Mouse (Mus musculus) heart, adult 2 months (tissue): Measurements from ENCODE around the gene Tmem129. TPM values are rescaled to one million over a fixed set of nuclear protein-coding genes. Genes with fewer than 3 reads are reported as not detected.

ENCODE experiments used
- DNase-seq, 2 experiments: peaks; one replicate each; pipeline ENCODE4 v3.0.0; 2021
- H3K27ac ChIP-seq: fragments of 200-600 bp; 2 replicates; pipeline ENCODE4 v1.8.1; 2022
- H3K27me3 ChIP-seq: fragments of 200-500 bp; 2 replicates; pipeline ENCODE4 v1.6.1; 2012; ENCODE audit warnings: mild to moderate bottlenecking, low read length, inconsistent platforms, mixed read lengths; ENCODE audit not compliant: control insufficient read depth, insufficient read depth
- H3K36me3 ChIP-seq: fragments of 200-500 bp; 2 replicates; pipeline ENCODE4 v1.6.1; 2012; ENCODE audit warnings: low read length, inconsistent platforms; ENCODE audit not compliant: control insufficient read depth, insufficient read depth
- H3K4me1 ChIP-seq: fragments of 200-500 bp; 2 replicates; pipeline ENCODE4 v1.6.1; 2011; ENCODE audit warnings: low read length; ENCODE audit not compliant: control insufficient read depth, insufficient read depth
- H3K4me3 ChIP-seq: fragments of 200-600 bp; 2 replicates; pipeline ENCODE4 v1.8.1; 2022
- H3K79me2 ChIP-seq: fragments of 200-500 bp; replicated peaks from 2 replicates; pipeline ENCODE4 v1.6.1; 2012; ENCODE audit warnings: mild to moderate bottlenecking, inconsistent platforms, low read length, moderate library complexity, mixed read lengths; ENCODE audit not compliant: control insufficient read depth, insufficient read depth
- H3K9ac ChIP-seq: fragments of 200-500 bp; 2 replicates; pipeline ENCODE4 v1.6.1; 2012; ENCODE audit warnings: low read depth, mild to moderate bottlenecking, control low read depth, inconsistent platforms, low read length, mixed read lengths
- CTCF ChIP-seq: fragments of 200-600 bp; IDR thresholded peaks from 2 replicates; pipeline ENCODE4 v1.8.1; 2022; ENCODE audit warnings: antibody characterized with exemption, mild to moderate bottlenecking, moderate library complexity
- EP300 ChIP-seq: fragments of 200-500 bp; IDR thresholded peaks from 2 replicates; pipeline ENCODE4 v1.6.1; 2011; ENCODE audit warnings: low read depth, low read length, control low read depth; ENCODE audit not compliant: insufficient read depth
- POLR2A ChIP-seq: fragments of 200-500 bp; IDR thresholded peaks from 2 replicates; pipeline ENCODE4 v1.6.1; 2011; ENCODE audit warnings: mild to moderate bottlenecking, low read depth, low read length, control low read depth; ENCODE audit not compliant: insufficient read depth
- WGBS: fragments of 180-500 bp; shearing (Covaris S2); methylation state at CpG from one replicate; pipeline ENCODE4 v1.1.7; 2018; 5-methylcytosine and 5-hydroxymethylcytosine counted together
- intact Hi-C: fragments of 180-260 bp; cut with DNase I; formaldehyde crosslinking; loops from one replicate; pipeline ENCODE4 v1.15.1; 2025
- polyA plus RNA-seq: library from polyadenylated mRNA; depleted of rRNA; stranded (reverse); fragments of >200 nt; gene quantifications from 2 replicates; pipeline ENCODE4 v1.2.3, GENCODE M21; 2012
- total RNA-seq, 2 experiments: library from RNA; stranded (reverse); gene quantifications; 2 replicates each; pipeline ENCODE4 v1.2.3; 2021

Gene Tmem129
- total and polyA plus RNA-seq, 3 experiments = 19.3 to 40.1 (median 21.8) TPM

GRCm38 (mm10) chr5:33695718-33696121 lies 37.5 kb upstream of the Tmem129 start:
- Histone ChIP-seq H3K4me1 (no peaks in the 10 kb centered on the region), H3K4me3 (peak overlapping the region; percentile 68), H3K27ac (peak overlapping the region; percentile 84), H3K79me2 (no peaks in the 10 kb centered on the region), H3K27me3 (no peaks in the 10 kb centered on the region), H3K9ac (peak overlapping the region; percentile 88), H3K36me3 (no peaks in the 10 kb centered on the region)
- intact Hi-C loops = no loop called here
- TF ChIP-seq CTCF (no peak), EP300 (no peak), POLR2A (no peak)
- DNase-seq = no peak
- WGBS = 13% methylated on average over 24 of the region's 24 CpGs

- no peak for TF ChIP-seq POLR2A
- 0 out of 2 replicates have a peak, but pooled peaks have one; percentile 1 for TF ChIP-seq CTCF
- H3K4me3 ChIP-seq = peak overlapping the region; percentile 68
- peak overlapping the region; percentile 88 for H3K9ac ChIP-seq
- H3K27ac ChIP-seq = peak overlapping the region; percentile 84
- WGBS = 7% methylated on average over 61 of the region's 71 CpGs
- peaks cover 5% of the 10 kb centered on the region for H3K4me1 ChIP-seq
- intact Hi-C loops = no loop called here
- H3K79me2 ChIP-seq = no peaks in the 10 kb centered on the region
- DNase-seq = peak; percentile 61 to 76
- H3K36me3 ChIP-seq = no peaks in the 10 kb centered on the region
- no peaks in the 10 kb centered on the region for H3K27me3 ChIP-seq
Observed at GRCm38 (mm10) chr5:33694848-33695717, 36.9 kb upstream of the Tmem129 start.

DNA sequence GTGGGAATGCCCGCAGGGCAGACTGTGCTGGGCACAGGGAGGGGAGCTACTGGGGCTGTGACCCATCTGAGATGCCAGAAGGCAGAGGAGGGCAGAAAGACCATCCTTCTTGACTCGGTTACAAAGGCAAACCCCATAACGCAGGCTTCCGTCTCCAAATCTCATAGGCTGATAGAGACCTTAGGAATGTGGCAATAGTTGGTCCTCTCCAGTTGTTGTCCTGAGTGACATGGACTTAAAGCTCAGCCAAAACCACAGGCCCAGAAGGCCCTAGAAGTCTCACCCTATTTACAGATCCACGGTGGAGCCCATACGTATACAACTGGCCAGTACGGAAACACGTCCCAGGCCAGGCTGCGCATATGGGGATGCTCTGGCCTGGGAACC lies 36.2 kb upstream of the Tmem129 start:
- H3K27ac ChIP-seq = no peak overlapping the region; the same call in 1 of the 2 replicates
- H3K4me3 ChIP-seq = no peak overlapping the region
- H3K79me2 ChIP-seq = no peaks in the 10 kb centered on the region
- no peak for TF ChIP-seq EP300
- TF ChIP-seq POLR2A = no peak
- no peak for TF ChIP-seq CTCF
- 92% methylated on average over 9 of the region's 9 CpGs for WGBS
- no peaks in the 10 kb centered on the region for H3K36me3 ChIP-seq
- intact Hi-C loops = no loop called here
- no peak overlapping the region for H3K9ac ChIP-seq
- H3K4me1 ChIP-seq = peaks cover 5% of the 10 kb centered on the region
- H3K27me3 ChIP-seq = no peaks in the 10 kb centered on the region
- no peak for DNase-seq

GRCm38 (mm10) chr5:33692393-33692792 lies 34.2 kb upstream of the Tmem129 start:
- Histone ChIP-seq H3K4me3 (no peak overlapping the region), H3K36me3 (no peaks in the 10 kb centered on the region), H3K27me3 (no peaks in the 10 kb centered on the region), H3K27ac (no peak overlapping the region; the same call in 1 of the 2 replicates), H3K4me1 (peaks cover 16% of the 10 kb centered on the region), H3K9ac (no peak overlapping the region), H3K79me2 (no peaks in the 10 kb centered on the region)
- intact Hi-C loops = no loop called here
- WGBS = 32% methylated on average over 24 of the region's 24 CpGs
- no peak for DNase-seq
- TF ChIP-seq EP300 (no peak), POLR2A (no peak), CTCF (0 out of 2 replicates have a peak, but pooled peaks have one; percentile 2)

DNA sequence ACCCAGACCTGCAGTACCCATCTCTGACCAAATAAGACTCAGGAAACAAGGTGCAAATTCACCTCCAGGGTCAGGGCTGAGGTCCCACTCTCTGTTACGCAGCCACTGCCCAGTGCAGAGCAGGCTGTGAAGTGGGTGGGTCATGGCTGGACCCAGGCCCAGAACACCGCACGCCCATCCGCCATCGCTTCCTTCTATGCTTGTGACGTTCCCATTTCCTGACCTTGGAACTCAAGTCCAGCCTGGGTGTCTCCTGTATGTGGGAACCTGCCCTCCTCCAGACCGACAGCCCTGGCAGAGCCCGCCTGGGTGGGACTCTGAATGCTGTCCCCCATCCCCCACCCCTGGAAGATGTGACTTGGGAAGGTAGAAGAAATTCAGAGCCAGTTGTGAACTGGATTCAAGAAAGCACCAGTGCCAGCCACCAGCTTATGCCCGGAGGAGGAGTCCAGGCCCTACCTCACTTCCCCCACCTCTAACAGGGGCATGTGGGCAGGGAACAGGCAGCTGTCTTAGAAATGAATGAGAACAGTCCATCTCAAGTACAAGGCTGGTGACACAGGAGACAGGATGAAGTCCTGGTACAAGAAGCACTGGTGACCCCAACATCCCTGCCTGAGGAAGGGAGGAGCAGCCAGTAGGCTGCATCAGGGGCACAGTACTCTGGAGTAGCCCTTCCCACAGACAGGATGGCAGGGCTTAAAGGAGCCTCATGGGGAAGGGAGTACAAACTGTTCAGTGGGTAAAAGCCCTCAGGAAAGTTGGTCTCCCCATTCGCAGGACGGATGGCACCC lies 31.8 kb upstream of the Tmem129 start:
- DNase-seq = peak; percentile 75 to 84
- intact Hi-C loops = no loop called here
- Histone ChIP-seq H3K27ac (peak overlapping the region; percentile 90), H3K36me3 (no peaks in the 10 kb centered on the region), H3K79me2 (no peaks in the 10 kb centered on the region), H3K27me3 (no peaks in the 10 kb centered on the region), H3K4me1 (peaks cover 16% of the 10 kb centered on the region), H3K4me3 (no peak overlapping the region), H3K9ac (peak overlapping the region; percentile 22)
- TF ChIP-seq CTCF (no peak), POLR2A (peak; percentile 71), EP300 (peak; percentile 63; the same call in 1 of the 2 replicates)
- 52% methylated on average over 11 of the region's 11 CpGs for WGBS
